Mouse (Mus musculus): ENCODE data around the gene Scimp.

- TF ChIP-seq EP300 (IDR thresholded peaks at IDR 0.05; ENCODE audit: low read depth) (no peak), CTCF (IDR thresholded peaks at IDR 0.05; ENCODE audit: low read depth) (no peak)
Observed at GRCm38 (mm10) chr11:70742117-70742516, 70.3 kb downstream of the Scimp start.

Data from liver, postnatal 0 days (tissue).